Mouse (Mus musculus): ENCODE measurements at regions not wholly inside any gene's neighbourhood (a gene's known extent, or its start where the extent isn't known, plus 50 kb on each side); places are given as distances from the start of the nearest gene placed in this dataset.

DNA sequence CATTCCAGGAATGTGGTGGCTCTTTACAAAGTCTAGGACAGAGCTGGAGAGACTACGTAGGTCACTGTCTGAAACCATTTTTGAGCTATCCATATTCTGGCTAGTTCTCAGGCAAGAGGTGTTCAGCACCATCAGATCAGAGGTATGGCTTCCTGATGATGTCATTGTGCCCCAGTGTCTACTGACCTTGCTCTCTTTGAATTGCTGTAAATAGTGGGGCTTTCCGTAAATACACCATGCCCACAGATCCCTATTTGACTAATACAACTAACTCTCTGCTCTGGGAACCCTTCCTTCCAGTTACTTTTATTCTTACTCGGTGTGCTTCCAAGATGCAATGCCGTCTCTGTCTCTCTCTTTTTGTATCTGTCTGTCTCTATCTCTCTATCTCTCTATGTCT, 72.9 kb downstream of the Cxcr4 start:
- no peak for TF ChIP-seq POLR2A (IDR thresholded peaks at IDR 0.05; ENCODE audit: insufficient read depth, low read depth, low read length)
- TF ChIP-seq CTCF (IDR thresholded peaks at IDR 0.05; ENCODE audit: insufficient read depth, low read depth, low read length), result no peak
